Mouse (Mus musculus) hindbrain, embryonic 11.5 days (tissue): Measurements from ENCODE around the gene Ak4. TPM values are rescaled to one million over a fixed set of nuclear protein-coding genes. Genes with fewer than 3 reads are reported as not detected.
A peak's percentile ranks its signal among the peaks of the same experiment; 100 is the strongest.
"Not testable (repeated sequence)": the region's sequence is repeated elsewhere in the genome, so short reads cannot be mapped to it uniquely, and the experiment has no call there.

Experiments used
- ATAC-seq: fragments of 200-750 bp; cut with Nextera tagmentation; 2 replicates; pipeline ENCODE4 v1.8.0; 2017; ENCODE audit warnings: mild to moderate bottlenecking, moderate TSS enrichment, moderate library complexity; ENCODE audit not compliant: low FRiP score
- DNase-seq: peaks from one replicate; pipeline ENCODE4 v3.0.0-alpha.2; 2015; ENCODE audit warnings: low spot score
- H3K27ac ChIP-seq: fragments of 300-500 bp; sonication (generic); 2 replicates; pipeline ENCODE4 v1.5.1; 2014; ENCODE audit warnings: mild to moderate bottlenecking, low read depth, low read length
- H3K27me3 ChIP-seq: fragments of 300-500 bp; sonication (generic); 2 replicates; pipeline ENCODE4 v1.6.1; 2014; ENCODE audit warnings: mild to moderate bottlenecking, low read length, moderate library complexity, mixed read lengths; ENCODE audit not compliant: control insufficient read depth, insufficient read depth
- H3K36me3 ChIP-seq: fragments of 300-500 bp; sonication (generic); 2 replicates; pipeline ENCODE4 v1.6.1; 2014; ENCODE audit warnings: mild to moderate bottlenecking, low read length, moderate library complexity, mixed read lengths; ENCODE audit not compliant: control insufficient read depth, insufficient read depth
- H3K4me1 ChIP-seq: fragments of 300-500 bp; sonication (generic); replicated peaks from 2 replicates; pipeline ENCODE4 v1.6.1; 2014; ENCODE audit warnings: low read length, mixed read lengths; ENCODE audit not compliant: control insufficient read depth, insufficient read depth
- H3K4me2 ChIP-seq: fragments of 300-500 bp; sonication (generic); replicated peaks from 2 replicates; pipeline ENCODE4 v1.6.1; 2014; ENCODE audit warnings: mild to moderate bottlenecking, low read depth, low read length
- H3K4me3 ChIP-seq: fragments of 300-500 bp; sonication (generic); 2 replicates; pipeline ENCODE4 v1.5.1; 2014; ENCODE audit warnings: low read depth, low read length
- H3K9ac ChIP-seq: fragments of 300-500 bp; sonication (generic); 2 replicates; pipeline ENCODE4 v1.6.1; 2014; ENCODE audit warnings: low read depth, low read length
- H3K9me3 ChIP-seq: fragments of 300-500 bp; sonication (generic); 2 replicates; pipeline ENCODE4 v1.6.1; 2016; ENCODE audit warnings: low read length; ENCODE audit not compliant: control insufficient read depth
- WGBS: fragments of 180-500 bp; shearing (Covaris S2); extraction: QIAGEN DNeasy Blood & Tissue Kit; methylation state at CpG from one replicate; pipeline ENCODE4 v1.1.7; 2014; 5-methylcytosine and 5-hydroxymethylcytosine counted together
- polyA plus RNA-seq: library from polyadenylated mRNA; unstranded; fragments of >200 nt; fragmentation: Nextera tagmentation; extraction: Ambion mirVana; gene quantifications from 2 replicates; pipeline ENCODE4 v1.2.1, GENCODE M21; 2014

Gene Ak4
- polyA plus RNA-seq, 1 experiment from 2014 or later, result 7.0 TPM

DNA sequence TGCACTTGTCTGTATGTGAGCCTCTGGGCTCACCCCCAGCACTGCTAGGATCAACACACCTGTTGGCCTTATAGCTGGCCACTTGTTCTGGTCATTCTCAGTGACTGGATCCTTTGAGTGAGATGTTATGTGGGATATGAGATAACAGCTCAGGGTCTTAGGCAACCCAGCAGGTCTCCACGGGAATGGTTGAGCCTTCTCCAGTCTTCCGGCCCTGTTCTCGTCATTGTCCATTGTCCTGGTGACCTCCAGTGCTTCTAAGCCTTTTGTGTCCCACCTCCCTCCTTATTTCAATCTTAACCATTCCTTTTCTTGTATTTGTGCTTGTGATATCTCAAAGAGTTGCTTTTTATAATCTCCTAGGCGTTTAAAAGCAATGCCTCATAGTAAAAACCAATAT is 26.6 kb downstream of the Ak4 start:
- H3K27ac ChIP-seq, result no peak overlapping the region
- DNase-seq (no peak), ATAC-seq (no peak)
- no peak overlapping the region for H3K4me2 ChIP-seq
- 86% methylated on average over 4 of the region's 4 CpGs for WGBS
- no peaks in the 10 kb centered on the region for H3K27me3 ChIP-seq
- no peaks in the 10 kb centered on the region for H3K36me3 ChIP-seq
- H3K9me3 ChIP-seq, result no peaks in the 10 kb centered on the region
- H3K9ac ChIP-seq, result no peak overlapping the region
- H3K4me3 ChIP-seq, result no peak overlapping the region
- no peaks in the 10 kb centered on the region for H3K4me1 ChIP-seq

GRCm38 (mm10) chr4:101446606-101447005 is 27.5 kb downstream of the Ak4 start:
- H3K9me3 ChIP-seq, DNase-seq, ATAC-seq, H3K27ac ChIP-seq, H3K36me3 ChIP-seq, H3K4me1 ChIP-seq, H3K4me2 ChIP-seq, H3K4me3 ChIP-seq, H3K27me3 ChIP-seq, H3K9ac ChIP-seq: not testable (repeated sequence)
- WGBS, result 97% methylated on average over 9 of the region's 9 CpGs

DNA sequence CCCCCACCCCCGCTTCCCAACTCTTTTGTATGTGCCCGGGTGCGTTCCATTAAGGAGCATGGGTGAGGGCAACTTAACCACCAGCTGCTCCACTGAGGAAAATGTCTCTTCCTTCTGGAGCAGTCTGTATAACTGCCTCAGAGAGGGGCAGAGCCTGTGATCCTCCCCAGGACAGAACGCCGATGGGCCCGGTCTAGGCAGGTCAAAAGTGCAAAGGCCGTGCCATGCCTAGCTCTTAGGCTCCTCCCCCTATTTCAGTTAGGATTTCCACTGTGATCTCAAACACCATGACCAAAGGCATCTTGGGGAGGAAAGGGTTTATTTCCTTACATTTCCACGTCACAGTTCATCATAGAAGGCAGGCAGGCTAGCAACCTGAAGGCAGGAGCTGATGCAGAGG is 29.6 kb downstream of the Ak4 start:
- Histone ChIP-seq H3K4me2 (no peak overlapping the region), H3K27me3 (no peaks in the 10 kb centered on the region), H3K27ac (no peak overlapping the region), H3K9ac (no peak overlapping the region), H3K4me3 (no peak overlapping the region), H3K4me1 (no peaks in the 10 kb centered on the region), H3K9me3 (no peaks in the 10 kb centered on the region), H3K36me3 (no peaks in the 10 kb centered on the region)
- DNase-seq (no peak), ATAC-seq (no peak)
- 86% methylated on average over 8 of the region's 8 CpGs for WGBS

DNA sequence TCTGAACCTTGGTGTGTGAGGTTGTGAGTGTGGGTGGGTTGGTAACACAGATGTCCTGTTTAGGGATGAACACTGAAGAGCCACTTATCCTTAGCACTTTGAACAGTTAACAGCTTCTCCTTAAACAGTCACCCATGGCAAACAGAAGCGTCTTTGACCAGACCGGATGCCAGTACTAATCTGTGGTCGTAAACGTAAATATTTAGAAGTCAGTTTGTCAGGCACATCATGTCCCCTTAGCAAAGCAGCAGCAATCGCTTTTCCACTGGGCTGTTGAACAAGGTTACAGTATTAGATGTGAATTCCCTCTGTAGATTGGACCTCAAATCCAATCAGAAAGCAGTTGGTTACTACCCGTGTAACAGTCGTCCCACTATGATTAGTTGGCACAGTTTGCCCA is 30.3 kb downstream of the Ak4 start:
- no peaks in the 10 kb centered on the region for H3K9me3 ChIP-seq
- no peak overlapping the region for H3K9ac ChIP-seq
- no peak for DNase-seq
- H3K4me3 ChIP-seq, result no peak overlapping the region
- no peak overlapping the region for H3K27ac ChIP-seq
- H3K4me1 ChIP-seq, result no peaks in the 10 kb centered on the region
- H3K36me3 ChIP-seq, result no peaks in the 10 kb centered on the region
- H3K27me3 ChIP-seq, result no peaks in the 10 kb centered on the region
- ATAC-seq, result no peak
- no peak overlapping the region for H3K4me2 ChIP-seq
- 92% methylated on average over 7 of the region's 7 CpGs for WGBS

DNA sequence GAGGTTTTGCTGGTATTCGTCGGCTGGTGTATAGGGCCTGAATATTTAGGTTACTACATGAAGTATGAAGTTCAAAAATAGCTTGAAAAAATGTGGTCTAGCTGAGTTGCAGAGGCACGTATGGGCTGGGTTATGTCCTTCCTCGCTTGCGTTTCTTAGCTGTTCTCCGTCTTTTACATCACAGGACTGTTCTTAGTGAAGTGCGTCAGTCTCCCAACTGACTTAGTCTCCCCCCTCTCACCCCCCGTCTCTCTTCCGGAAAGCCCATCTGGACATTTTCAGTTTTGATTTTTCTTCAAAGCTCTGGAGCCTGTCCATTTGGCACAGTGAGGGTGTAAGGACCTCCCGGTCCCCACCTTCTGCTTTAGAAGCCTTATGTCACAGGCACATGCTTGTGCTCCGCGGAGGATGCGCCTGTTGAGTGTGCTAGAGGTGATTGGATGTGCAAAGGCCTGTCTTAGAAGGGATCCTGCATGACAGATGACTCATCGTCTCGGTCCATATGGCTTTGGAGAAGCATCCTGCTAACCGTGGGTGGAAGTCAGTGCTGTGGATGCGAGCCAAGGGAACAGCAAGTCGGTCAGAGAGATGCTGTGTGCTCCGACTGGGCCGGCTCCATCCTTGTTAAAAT is 31.2 kb downstream of the Ak4 start:
- H3K4me2 ChIP-seq, result no peak overlapping the region
- H3K36me3 ChIP-seq, result no peaks in the 10 kb centered on the region
- H3K9ac ChIP-seq, result no peak overlapping the region

GRCm38 (mm10) chr4:101451089-101451488 is 32.0 kb downstream of the Ak4 start:
- ATAC-seq, result no peak
- H3K4me2 ChIP-seq, result no peak overlapping the region
- no peaks in the 10 kb centered on the region for H3K36me3 ChIP-seq
- DNase-seq, result no peak
- no peaks in the 10 kb centered on the region for H3K27me3 ChIP-seq
- no peak overlapping the region for H3K9ac ChIP-seq
- no peaks in the 10 kb centered on the region for H3K9me3 ChIP-seq
- H3K4me3 ChIP-seq, result no peak overlapping the region
- 91% methylated on average over 4 of the region's 4 CpGs for WGBS
- H3K4me1 ChIP-seq, result no peaks in the 10 kb centered on the region
- H3K27ac ChIP-seq, result no peak overlapping the region

More for the DNA sequence above, 31.2 kb downstream of the Ak4 start:
- ATAC-seq, result no peak
- DNase-seq, result no peak
- Histone ChIP-seq H3K9me3 (no peaks in the 10 kb centered on the region), H3K4me1 (no peaks in the 10 kb centered on the region), H3K27me3 (no peaks in the 10 kb centered on the region), H3K27ac (no peak overlapping the region), H3K4me3 (no peak overlapping the region)
- WGBS, result 94% methylated on average over 20 of the region's 20 CpGs

GRCm38 (mm10) chr4:101452829-101453228 is 33.8 kb downstream of the Ak4 start:
- Histone ChIP-seq H3K4me2 (no peak overlapping the region), H3K4me3 (no peak overlapping the region), H3K9ac (no peak overlapping the region), H3K36me3 (no peaks in the 10 kb centered on the region), H3K9me3 (no peaks in the 10 kb centered on the region), H3K27me3 (no peaks in the 10 kb centered on the region), H3K27ac (no peak overlapping the region), H3K4me1 (no peaks in the 10 kb centered on the region)
- ATAC-seq (no peak), DNase-seq (no peak)
- WGBS, result 92% methylated on average over 9 of the region's 9 CpGs

- H3K27me3 ChIP-seq, result no peaks in the 10 kb centered on the region
- no peak overlapping the region for H3K27ac ChIP-seq
- 94% methylated on average over 8 of the region's 8 CpGs for WGBS
These were observed 38.1 kb downstream of the Ak4 start for GRCm38 (mm10) chr4:101457176-101457575.

DNA sequence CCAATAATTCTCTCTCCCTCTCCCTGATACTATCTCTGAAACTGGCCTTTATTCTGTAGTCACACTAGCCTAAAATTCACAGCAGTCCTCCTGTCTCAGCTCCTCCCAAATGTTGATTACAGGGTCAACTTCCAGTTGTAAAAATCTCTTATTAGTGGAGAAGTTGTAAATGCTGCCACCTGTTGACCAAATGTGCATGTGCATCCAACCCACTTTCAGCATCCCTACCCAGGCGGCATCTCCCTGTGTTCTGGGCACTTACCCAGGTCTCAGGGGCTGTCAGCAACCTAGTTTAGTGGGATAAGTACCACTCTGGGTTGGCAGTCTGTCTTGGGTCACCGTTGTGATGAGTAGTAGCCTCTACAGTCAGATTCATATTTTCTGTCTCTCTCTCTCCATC is 39.3 kb downstream of the Ak4 start:
- H3K4me2 ChIP-seq, result no peak overlapping the region
- no peaks in the 10 kb centered on the region for H3K27me3 ChIP-seq
- no peaks in the 10 kb centered on the region for H3K36me3 ChIP-seq
- DNase-seq (peak; percentile 63), ATAC-seq (no peak)
- no peak overlapping the region for H3K4me3 ChIP-seq
- H3K27ac ChIP-seq, result no peak overlapping the region
- H3K4me1 ChIP-seq, result no peaks in the 10 kb centered on the region
- H3K9me3 ChIP-seq, result no peaks in the 10 kb centered on the region
- WGBS, result 56% methylated on average over 2 of the region's 2 CpGs
- no peak overlapping the region for H3K9ac ChIP-seq

More at GRCm38 (mm10) chr4:101457176-101457575, 38.1 kb downstream of the Ak4 start:
- no peaks in the 10 kb centered on the region for H3K4me1 ChIP-seq
- no peak overlapping the region for H3K4me2 ChIP-seq
- H3K4me3 ChIP-seq, result no peak overlapping the region
- no peak overlapping the region for H3K9ac ChIP-seq
- H3K36me3 ChIP-seq, result no peaks in the 10 kb centered on the region
- DNase-seq, result no peak
- H3K9me3 ChIP-seq, result no peaks in the 10 kb centered on the region
- no peak for ATAC-seq
